ENCODE assay signal across 26 mouse cellular contexts in the genomic region with DNA sequence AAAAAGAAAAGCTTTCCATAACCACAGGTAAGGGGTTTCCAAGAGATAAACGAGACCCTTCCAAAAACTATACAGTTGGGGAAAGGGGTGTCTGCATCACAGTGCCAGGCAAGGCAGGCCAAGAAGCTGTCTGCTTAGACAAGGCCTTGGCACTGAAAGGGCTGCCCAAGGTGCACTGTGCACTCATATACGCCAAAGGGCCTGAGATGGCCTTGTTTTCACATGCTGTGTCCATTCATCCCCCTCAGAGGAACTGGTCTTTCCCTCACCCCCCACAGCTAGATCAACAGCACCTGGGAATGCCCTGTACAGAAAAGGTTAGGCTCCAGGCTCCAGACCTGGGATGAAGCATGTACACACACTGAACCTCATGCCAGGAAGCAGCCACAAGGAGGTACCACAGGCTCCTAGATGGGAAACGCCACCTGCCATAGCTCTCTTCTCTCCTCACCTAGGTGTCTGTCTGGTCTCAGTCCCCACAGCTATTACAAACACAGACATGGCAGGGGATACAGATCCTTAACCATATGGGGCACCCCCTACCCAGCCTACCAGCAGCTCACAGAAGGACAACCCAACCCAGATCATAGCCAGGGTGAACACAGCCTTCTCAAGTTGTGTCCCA. TPM values are rescaled to one million over a fixed set of nuclear protein-coding genes. Genes with fewer than 3 reads are reported as not detected.
DNase-seq lines count a peak whose midpoint lies in the region; ATAC-seq and TF ChIP-seq lines count a peak whose summit lies in the region.
"Had no signal": no experiment of that assay in that cellular context is flagged by ENCODE, and none has a peak within 500 bp of the region (broad histone marks: within the 10 kb centered on the region; RNA-seq: fewer than 3 reads in every experiment).

No protein-coding gene starts in this region.

- H3K9me3 ChIP-seq in E14TG2a.4 (ENCODE audit: low read length), result no peaks in the 10 kb centered on the region
- H3K9me3 ChIP-seq: forebrain, embryonic 15.5 days; G1E; heart, embryonic 13.5 days; limb, embryonic 13.5 days; liver, embryonic 12.5 days; midbrain, embryonic 13.5 days; neural tube, embryonic 15.5 days had no signal

- H3K36me3 ChIP-seq in E14TG2a.4 (ENCODE audit: insufficient read depth, low read length), result peaks cover 85% of the 10 kb centered on the region
- H3K36me3 ChIP-seq: forebrain, embryonic 15.5 days; heart, embryonic 13.5 days; limb, embryonic 13.5 days; liver, embryonic 12.5 days; midbrain, embryonic 13.5 days; neural tube, embryonic 15.5 days had no signal

- H3K27me3 ChIP-seq in E14TG2a.4 (ENCODE audit: insufficient read depth, low read length), result no peaks in the 10 kb centered on the region
- H3K27me3 ChIP-seq: CH12.LX; forebrain, embryonic 15.5 days; heart, embryonic 13.5 days; limb, embryonic 13.5 days; liver, embryonic 12.5 days; midbrain, embryonic 13.5 days; neural tube, embryonic 15.5 days had no signal

- H3K4me3 ChIP-seq in E14TG2a.4 (replicated peaks; ENCODE audit: low read length), result peak overlapping the region; percentile 83
- H3K4me3 ChIP-seq: forebrain, embryonic 15.5 days; gastrocnemius, adult 2 months; heart, adult 2 months; heart, embryonic 13.5 days; limb, embryonic 13.5 days; liver, embryonic 12.5 days; midbrain, embryonic 13.5 days; neural tube, embryonic 15.5 days had no signal

- no peak for ATAC-seq in megakaryocyte-erythroid progenitor cell, adult 5-6 weeks (replicated peaks; ENCODE audit: low FRiP score, low TSS enrichment, poor library complexity, severe bottlenecking)
- ATAC-seq: forebrain, embryonic 15.5 days; intestine, postnatal 0 days; liver, embryonic 12.5 days; liver, postnatal 0 days; midbrain, embryonic 13.5 days had no signal

- H3K4me1 ChIP-seq in E14TG2a.4 (replicated peaks; ENCODE audit: low read depth, low read length), result peaks cover 94% of the 10 kb centered on the region

- DNase-seq in adrenal gland, adult (ENCODE audit: inconsistent age in 2 of 2, low spot score in 1 of 2), result peak; percentile 62 to 80
- DNase-seq in adrenal gland, adult 18-20 months (ENCODE audit: low spot score in 2 of 2), result no peak
- DNase-seq in cerebellum, postnatal 10 days, result peak; percentile 55 to 67
- no peak for DNase-seq in cerebellum, adult 9-10 months
- peak; percentile 52 to 69 for DNase-seq in adrenal gland, postnatal 36 days
- no peak for DNase-seq in embryo, embryonic 10 days (ENCODE audit: low spot score)
- DNase-seq: gastrocnemius, adult 2 months; gastrocnemius, postnatal 36 days; heart, adult 2 months; heart, postnatal 10 days; kidney, postnatal 25 days; liver, postnatal 0 days; lung, postnatal 36 days; retina, postnatal 1 day; right cerebral cortex, postnatal 14 days had no signal

- TF ChIP-seq CTCF in E14TG2a.4 (conservative IDR thresholded peaks at IDR 0.05; ENCODE audit: low read length), result no peak

RNA-seq across cellular contexts. Expression of a gene that starts 5.2 kb away (rescaled TPM):
- total RNA-seq in adrenal gland, adult 18-20 months (2021), result 10 to 100 TPM; 60.7 to 65.7 TPM
- total RNA-seq in adrenal gland, postnatal 36 days (2021), result 10 to 100 TPM; 65.6 to 68.6 TPM
- 32.2 and 37.6 TPM in 2 replicates for total RNA-seq in megakaryocyte-erythroid progenitor cell, adult 5-6 weeks (2014; fragmentation: Nextera tagmentation)
- 3.1 and 9.8 TPM in 2 replicates for total RNA-seq in megakaryocyte-erythroid progenitor cell, adult 5-6 weeks (2017)

Comparison
In these comparisons a context has a peak if more than half of its experiments do, and no peak if none do; other contexts are left out.
1. DNase-seq: peak in adrenal gland, adult (2 of 2), cerebellum, postnatal 10 days (2 of 2) and adrenal gland, postnatal 36 days (2 of 2); none in adrenal gland, adult 18-20 months (0 of 2), cerebellum, adult 9-10 months (single experiment) and embryo, embryonic 10 days (single experiment).